Mouse (Mus musculus) cerebellum, postnatal 36 days (tissue): ENCODE results near the gene Wnt5b.
A peak's percentile ranks its signal among the peaks of the same experiment; 100 is the strongest.

Source experiments
- DNase-seq, 2 experiments: peaks; one replicate each; pipeline ENCODE4 v3.0.0; 2021 to 2022; ENCODE audit warnings: mixed read lengths in 2 of 2

The Wnt5b gene

DNA sequence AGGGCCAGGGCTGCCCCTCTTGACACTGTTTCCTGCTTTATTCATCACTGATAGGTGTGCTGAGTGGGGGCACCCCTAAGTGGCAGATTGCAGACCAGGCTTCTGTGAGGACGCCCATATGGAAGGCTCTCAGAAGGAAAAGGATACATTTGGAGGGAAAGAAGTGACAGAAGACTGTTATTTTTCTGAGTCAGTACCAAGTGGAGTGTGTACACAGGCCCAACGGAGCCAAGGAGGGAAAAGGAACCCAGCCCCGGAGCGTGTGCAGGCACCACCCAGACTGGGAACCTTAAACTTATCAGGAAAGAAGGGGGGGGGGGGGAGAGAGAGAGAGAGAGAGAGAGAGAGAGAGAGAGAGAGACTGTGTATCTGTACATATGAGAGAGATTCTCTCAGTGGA lies 131.6 kb downstream of the Wnt5b start:
- DNase-seq = no peak

DNA sequence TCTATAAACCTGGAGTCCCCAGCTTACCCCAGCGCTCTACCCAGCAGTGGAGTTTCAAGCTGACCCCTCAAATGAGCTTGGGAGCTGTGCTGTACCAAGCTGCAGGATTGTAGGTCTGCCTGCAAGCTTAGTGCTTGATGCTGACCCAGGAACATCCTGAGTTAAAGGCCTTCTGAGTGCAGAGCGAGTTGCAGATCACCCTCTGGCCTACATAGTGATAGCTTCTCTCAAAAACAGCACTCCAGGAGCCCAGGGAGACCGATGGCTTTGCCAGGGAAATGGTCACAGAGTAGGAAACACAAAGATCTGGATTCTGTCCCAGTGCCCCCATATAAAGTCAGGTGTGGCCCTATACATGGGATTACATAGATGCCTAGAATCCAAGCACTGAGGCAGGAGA lies 132.6 kb downstream of the Wnt5b start:
- no peak for DNase-seq

DNA sequence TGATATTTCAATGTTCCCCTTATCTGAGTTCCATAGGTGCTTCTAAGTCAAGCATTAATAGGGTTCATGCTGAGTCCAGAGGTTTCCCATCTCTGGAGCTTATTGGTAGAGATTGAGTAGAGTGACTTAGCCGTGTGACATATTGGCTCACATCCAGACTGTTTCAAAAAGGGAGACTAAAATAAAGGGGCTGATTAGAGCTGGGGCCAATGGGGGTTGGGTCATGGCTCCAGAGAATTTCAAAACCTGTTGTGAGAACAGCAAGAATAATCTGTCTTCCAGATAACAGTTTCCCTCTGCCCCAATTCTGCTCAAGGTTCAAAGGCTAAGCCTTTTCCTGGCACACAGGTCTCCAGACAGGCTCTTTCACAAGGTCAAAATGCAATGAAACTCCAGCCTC lies 134.4 kb downstream of the Wnt5b start:
- no peak for DNase-seq

DNA sequence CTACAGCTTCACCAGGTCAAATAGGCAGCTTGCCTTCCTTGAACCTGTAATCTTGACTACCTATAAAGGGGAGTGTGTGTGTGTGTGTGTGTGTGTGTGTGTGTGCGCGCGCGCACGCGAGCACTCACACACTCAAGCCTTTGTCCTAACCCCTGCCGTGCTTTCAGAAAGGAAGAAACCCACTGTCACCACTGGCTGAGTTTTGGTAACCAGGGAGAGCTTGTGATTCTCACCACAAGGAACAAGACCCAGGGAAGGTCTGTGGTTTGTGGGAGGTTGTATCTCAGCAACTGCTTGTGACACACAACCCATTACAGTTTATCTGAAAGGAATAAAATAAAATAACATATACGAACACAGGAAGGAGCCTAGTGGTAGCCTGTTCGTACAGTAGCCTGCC lies 135.6 kb downstream of the Wnt5b start:
- no peak for DNase-seq

DNA sequence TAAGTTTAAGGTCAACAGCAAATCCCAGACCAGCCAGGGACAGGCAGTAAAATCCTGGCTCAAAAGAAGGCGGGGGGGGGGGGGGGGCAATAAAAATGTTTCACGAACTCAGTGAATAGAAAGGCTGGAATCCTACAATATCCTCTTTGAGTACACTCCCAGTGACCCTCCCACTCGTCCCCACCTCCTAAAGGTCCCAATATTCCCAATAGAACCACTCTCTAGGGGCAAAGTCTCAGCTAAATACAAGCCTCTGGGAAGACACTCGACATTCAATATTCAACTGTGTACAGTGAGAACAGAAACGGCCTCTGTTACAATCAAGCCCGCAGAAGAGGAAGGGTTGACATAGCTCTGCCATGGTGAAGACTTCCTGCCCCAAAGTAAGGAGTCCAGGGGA lies 136.3 kb downstream of the Wnt5b start:
- DNase-seq = no peak

DNA sequence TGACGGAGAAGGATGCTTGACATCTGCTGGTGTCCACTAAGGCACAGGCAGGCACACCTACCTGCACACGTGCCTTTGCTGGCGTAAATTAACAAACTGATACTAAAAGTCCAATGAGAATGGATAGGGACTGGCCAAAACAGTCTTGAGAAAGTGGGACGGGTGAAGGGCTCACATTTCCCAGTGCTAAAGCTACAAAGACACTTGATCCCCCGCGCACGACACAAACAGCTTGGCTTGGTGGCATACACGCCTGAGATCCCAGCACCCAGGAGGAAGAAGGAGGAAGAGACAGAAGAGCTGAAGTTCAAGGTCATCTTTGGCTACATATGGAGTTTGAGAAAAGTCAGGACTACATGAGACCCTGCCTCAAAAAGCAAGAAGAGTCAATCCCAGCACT lies 137.6 kb downstream of the Wnt5b start:
- DNase-seq = no peak

DNA sequence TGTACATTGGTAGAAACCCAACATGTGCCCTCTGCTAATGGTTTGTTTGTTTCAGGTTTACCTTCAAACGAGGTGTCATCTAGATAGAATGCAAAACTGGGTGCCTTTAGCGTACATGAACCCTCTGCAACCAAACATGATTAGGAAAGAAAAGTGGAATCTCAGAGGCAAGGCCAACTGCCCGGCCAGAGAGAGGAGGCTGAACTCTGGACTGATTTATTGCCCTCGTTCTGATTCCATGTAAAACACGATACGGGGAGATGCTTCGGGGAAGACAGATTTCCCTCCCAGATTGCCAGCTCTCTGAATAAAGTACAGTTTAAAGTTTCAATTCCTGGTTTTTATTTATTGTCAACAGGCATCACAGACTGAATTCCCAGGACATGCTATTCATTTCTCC lies 138.8 kb downstream of the Wnt5b start:
- no peak for DNase-seq

DNA sequence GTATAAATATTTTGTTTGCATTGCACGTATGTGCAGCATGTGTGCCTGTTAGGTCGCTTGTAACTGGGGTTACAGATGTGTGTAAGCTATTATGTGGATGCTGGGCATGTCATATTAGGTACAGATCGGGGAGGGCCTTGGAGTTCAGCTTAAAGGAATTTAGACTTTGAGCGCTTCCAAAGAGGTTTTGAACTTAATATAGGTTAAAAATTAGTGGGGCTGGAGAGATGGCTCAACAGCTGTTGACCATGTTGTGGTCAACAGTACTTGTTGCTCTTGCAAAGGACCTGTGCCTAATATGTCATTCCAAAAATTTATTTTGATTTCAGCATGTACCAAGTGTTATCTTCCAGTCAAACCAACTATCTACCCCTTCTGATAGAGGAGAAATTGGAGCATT lies 139.3 kb downstream of the Wnt5b start:
- no peak for DNase-seq

DNA sequence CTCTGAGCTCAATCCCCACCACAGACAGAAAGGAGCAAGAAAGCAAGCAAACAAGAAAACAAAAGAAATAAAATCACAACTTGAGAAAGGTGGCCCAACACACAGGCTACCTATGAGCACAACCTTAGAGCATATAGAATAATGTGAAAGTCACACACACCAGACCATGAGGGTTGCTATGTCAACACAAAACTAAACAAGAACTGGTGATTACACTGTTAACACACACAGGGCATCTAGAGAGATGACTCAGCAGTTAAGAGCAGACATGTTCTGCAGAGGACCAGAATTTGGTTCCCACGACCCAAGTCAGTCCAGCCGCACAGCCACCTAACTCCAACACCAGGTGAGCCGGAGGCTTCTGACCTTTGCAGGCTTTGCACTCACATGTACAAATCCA lies 141.2 kb downstream of the Wnt5b start:
- DNase-seq = no peak

DNA sequence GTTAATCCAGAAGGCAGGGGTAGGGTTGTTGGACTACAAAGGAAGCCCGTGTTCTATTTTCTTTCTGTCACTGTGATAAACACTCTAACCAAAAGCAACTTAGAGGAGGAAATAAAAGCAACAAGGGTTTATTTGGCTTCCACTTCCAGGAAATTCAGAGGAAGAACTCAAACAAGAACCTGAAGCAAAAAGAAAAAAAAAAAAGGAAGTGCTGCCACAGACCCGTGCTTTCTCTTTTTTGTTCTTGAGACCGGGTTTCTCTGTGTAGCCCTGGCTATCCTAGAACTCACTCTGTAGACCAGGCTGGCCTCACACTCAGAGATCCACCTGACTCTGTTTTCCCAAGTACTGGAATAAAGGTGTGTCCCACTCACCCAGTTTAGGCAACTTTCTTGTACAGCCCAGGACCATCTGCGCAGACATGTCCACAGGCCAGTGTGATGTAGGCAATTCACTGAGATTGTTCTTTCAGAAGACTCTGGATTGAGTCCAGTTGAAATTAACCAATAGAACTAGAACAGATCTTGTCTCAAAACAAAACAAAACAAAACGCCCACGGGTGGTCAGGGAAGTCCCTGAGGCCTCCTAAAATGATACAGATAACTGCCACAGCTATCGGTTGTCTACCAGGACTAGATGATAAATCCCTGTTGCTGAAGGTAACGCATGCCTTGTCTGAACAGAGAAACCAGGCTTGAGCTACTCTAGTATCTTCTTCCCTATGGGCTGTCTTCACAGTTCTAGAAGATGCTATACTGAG lies 142.4 kb downstream of the Wnt5b start:
- DNase-seq = no peak

DNA sequence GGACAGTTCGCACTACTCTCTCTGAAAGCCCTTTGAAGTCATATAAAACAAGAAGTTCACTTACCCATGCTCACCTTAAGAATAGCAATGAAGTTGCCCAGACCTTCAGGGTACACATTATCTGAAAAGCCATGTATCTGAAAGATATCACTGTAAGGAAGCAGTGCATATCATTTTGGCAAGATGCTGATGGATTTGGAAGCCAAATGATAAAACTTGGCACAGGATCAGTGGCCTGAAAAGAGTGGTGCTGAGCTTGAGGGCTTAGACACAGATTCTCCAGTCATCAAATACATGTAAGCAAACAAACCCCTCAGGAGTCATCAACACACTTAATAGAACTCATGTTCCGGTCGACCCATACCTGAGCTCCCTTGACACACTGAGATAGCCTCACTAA lies 143.5 kb downstream of the Wnt5b start:
- DNase-seq = no peak

DNA sequence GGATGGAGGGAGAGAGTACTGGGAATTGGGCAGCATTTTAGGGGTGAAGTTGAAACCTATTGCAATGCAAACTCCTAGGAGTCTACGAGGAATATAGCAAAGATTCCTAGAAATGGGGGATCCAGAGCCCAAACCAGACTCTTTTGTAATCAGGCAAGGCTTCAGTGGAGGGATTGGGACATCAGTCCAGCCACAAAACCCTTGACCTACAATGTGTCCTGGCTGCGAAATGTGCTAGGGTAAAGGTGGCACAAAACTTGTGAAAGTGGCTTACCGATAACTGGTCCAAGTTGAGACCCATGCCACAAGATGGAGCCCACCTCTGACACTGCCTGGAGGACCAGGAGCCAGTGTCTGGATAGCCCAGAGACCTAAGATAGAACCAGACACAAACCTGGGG lies 144.8 kb downstream of the Wnt5b start:
- DNase-seq = no peak

DNA sequence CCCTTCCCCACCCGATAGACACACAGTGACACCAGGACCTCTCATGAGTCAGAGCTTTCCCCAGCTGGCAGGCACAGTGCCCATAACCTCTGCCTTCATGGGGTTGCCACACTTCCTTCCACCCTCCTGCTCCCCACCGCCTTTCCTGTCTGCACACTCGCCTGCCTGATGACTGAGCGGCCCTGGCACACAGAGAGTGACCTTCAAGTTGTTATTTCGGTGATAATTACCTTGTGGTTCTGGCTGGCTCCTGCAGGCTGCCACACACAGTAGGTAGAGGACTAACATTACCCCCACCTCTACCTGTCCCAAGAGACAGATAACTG lies 147.9 kb downstream of the Wnt5b start:
- no peak for DNase-seq

DNA sequence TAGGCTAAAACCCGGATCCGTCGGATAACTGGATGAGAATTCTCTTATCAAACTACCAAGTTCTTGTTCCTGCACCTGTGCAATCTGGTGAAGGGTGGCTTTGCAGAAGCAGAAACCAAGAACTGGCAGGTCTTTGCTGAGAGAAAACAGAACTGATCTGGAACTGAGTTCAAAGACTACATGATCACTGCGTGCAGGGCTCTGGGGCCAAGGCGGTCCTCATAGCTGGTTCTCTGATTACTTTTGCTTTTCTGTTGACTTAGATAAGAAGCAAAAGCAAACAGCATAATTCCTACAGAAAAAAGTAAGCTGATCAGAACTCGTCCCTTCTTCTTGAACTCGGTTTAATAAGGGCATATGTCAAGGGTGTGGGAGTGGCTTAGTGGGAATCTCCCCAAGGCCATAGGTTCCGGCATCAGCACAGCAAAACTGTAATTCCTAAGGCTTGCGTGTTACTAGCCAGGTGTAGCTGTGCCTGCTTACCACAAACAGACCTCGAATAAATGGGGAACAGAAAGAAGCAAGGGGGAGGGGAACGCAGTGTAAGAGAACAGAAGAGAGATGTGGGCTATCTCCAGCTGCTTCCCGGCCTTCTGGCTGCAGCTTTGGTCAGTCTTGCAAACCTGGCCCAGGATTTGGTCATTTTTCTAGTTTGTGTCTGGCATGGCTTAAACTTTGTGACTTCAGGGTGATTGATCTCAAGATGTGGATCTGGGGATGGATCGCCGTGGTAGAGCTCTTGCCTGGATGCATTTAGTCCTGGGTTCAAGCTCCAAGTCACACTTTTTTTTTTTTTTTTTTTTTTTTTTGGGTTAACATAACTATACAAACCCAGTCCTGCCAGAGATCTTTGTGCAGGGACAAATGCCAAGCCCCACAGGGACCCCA lies 148.5 kb downstream of the Wnt5b start:
- no peak for DNase-seq

DNA sequence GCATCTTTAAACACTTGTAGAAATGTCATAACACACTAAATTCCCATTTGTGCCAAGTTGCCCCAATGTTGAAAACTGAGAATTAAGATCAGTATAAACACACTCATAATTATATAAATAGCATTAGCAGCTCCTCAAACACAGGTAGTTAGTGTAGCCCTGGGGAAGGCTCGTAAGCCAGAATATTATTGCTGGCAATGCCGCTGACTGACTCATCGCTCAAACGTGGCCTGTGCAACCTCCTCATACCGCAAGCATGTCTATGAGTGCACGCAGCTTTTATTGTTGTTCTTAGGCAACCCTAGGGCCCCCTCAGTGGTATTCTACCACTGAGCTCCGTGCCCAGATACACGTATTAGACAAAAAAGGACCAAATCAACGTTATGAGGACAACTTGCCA lies 151.3 kb downstream of the Wnt5b start:
- no peak for DNase-seq

DNA sequence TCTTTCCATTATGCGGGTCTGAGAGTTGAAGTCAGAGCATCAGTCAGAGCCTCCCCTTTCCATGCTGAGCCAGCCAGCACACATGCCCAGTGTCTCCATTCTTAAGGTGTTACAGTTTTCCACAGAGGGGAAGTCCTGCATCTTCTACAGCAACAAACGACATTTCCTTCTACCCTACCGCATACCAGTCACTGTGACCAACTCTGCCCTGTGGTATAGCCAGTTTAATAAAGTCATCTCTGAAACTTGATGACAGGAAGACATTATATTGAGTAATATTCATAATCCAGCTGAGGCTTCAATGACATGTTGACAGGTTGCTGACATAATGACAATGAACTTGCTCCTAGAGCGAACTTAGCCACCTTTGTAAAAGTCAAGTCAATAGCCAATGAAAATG lies 153.4 kb downstream of the Wnt5b start:
- DNase-seq = no peak

DNA sequence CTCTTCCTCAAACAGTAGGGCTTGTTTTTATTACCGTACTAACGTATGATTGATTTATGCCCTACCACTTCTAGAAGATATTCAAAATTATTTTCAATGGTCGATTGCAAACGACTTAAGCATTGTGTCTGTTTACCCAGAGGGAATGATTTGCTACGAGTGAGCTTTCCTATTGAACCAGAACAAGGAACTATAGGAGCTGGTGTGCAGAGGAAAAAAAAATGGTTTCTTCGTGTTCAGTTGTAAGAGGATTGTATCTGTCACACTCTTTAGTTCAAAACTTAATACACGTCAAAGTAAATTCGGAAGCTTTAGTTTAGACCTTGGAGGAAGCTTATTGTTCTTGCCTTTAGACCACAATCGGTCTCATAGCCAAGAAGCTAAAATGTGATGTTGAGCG lies 155.1 kb downstream of the Wnt5b start:
- DNase-seq = no peak

DNA sequence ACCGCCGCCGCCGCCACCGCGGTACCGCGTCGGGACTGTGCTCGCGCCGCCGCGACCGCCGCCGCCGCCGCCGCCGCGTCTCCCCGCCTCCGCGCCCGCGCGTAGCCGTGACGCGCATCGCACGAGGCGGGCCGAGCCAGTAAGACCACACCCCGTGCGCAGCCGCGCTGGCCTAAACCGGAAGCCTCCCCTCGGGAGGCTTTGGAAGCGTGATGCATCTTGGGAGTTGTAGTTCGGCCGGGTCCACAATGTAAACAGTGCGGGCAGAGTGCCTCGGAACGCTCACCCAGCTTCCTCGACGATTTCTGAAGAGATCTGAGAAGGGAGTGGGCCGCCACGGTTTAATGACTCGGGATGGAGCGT lies 155.5 kb downstream of the Wnt5b start:
- DNase-seq = peak; percentile 95

DNA sequence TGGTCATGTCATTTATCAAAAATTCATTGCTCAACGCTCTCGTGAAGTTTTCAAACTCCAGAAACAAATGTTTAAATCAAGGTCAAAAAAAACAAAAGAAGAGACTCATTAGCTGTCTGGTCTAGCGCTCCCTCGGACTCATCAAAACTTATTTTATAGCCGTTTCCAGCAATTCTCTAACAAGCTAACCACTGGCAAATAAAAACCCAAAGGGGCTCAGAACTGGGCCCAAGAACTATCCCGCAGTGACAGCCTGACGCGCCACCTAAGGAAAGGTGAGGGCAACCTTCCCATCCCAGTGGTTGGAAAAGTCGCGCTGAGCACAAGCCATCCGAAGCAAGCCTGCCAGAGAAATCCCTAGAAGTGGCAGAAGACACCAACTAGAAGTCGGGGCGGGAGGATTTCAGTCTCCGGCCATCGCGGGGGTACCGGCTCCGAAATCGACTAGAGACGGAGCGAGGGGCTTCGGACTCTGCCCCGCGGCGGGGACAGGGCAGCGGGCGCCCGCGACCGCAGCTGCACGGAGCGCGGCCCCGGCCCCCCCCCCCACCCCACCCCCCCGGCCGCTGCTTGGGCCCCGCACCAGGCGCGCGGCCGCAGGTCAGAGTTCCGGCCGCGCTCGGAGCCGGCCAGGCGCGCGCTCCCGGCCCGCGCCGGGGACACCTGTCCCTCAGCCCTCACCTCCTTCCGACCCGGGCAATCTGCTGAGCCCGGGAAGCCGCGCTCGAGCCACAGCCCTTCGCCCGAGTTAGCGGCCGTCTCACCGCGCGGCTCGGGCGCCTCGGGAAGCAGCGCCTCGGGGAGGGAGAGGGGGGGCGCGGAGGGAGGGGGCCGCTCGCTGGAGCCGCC lies 156.1 kb downstream of the Wnt5b start:
- peak; percentile 36 to 41 for DNase-seq

DNA sequence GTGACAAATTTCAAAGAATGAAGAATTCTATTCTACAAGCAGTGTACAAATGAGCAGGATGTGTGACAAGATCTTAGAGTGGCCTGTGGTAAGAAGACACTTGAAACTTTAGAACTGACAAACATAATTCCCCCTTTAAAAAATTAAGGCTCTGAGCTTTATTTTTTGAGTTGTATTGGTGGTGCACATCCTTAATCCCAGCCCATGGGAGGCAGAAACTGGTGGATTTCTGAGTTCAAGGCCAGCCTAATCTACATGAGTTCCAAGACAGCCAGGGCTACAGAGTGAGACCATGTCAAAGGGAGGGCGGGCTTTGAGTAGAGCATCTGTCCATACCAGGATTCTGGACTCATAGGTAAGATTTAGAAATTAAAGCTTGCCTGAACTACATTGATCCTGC lies 157.3 kb downstream of the Wnt5b start:
- no peak for DNase-seq

DNA sequence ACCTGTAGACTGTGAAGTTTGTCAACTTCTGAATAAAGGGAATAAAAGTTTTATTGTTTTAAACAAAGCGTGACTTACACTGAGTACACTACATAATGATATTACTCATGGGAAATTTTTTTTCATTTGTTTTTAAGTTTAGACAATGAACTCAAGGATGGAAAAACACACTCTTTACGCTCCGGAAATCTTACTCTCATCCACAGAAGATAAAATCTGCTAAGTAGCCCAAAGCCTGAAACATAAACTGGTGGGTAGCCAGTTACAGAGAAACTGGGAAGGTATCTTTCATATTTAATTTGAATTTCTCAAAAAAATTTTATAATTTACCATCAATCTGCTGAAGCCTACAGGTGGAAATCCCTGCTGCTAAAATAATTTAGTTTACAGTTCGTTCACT lies 157.7 kb downstream of the Wnt5b start:
- DNase-seq = no peak

DNA sequence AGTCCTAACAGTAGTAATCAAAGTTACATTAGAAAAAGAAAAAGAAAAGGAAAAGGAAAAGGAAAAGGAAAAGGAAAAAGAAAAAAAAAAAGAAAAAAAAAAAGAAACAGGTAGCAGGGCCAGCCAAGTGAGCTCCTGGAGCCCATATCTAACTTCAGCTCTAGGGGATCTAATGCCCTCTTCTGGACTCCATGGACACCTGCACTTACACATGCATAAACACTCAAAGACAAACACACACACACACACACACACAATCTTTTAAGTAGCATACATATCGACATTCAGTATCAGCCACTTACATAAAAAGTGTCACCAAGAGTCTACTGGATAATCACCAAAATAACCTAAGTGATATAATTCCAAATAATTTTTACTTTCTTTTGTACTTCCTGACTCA lies 158.5 kb downstream of the Wnt5b start:
- no peak for DNase-seq
